Mouse (Mus musculus) E14TG2a.4 (cell line): ENCODE measurements around the gene Uimc1.
"Not testable (repeated sequence)": the region's sequence is repeated elsewhere in the genome, so short reads cannot be mapped to it uniquely, and the experiment has no call there.

Source experiments
- H3K27me3 ChIP-seq: 2 replicates; pipeline ENCODE4 v1.6.1; 2014; ENCODE audit warnings: low read length, control low read depth; ENCODE audit not compliant: insufficient read depth
- H3K36me3 ChIP-seq: 2 replicates; pipeline ENCODE4 v1.6.1; 2014; ENCODE audit warnings: low read length, control low read depth; ENCODE audit not compliant: insufficient read depth
- H3K4me1 ChIP-seq: replicated peaks from 2 replicates; pipeline ENCODE4 v1.6.1; 2014; ENCODE audit warnings: low read depth, low read length, control low read depth
- H3K4me3 ChIP-seq: replicated peaks from 2 replicates; pipeline ENCODE4 v1.5.1; 2014; ENCODE audit warnings: mild to moderate bottlenecking, low read length
- H3K9me3 ChIP-seq: 2 replicates; pipeline ENCODE4 v1.6.1; 2014; ENCODE audit warnings: low read length, control low read depth
- CTCF ChIP-seq: conservative IDR thresholded peaks from 2 replicates; pipeline ENCODE4 v1.5.1; 2014; ENCODE audit warnings: low read length
- NANOG ChIP-seq: IDR thresholded peaks from 2 replicates; pipeline ENCODE4 v1.6.1; 2014; ENCODE audit warnings: borderline replicate concordance, low read length, mixed read lengths
- POU5F1 ChIP-seq: IDR thresholded peaks from 2 replicates; pipeline ENCODE4 v1.6.1; 2014; ENCODE audit warnings: low read length, borderline replicate concordance

Uimc1 gene

GRCm38 (mm10) chr13:55105045-55105952 is 5.2 kb upstream of the Uimc1 start, which contains the start of gene Zfp346:
Gene Zfp346, plus strand, starts transcription at chr13:55105311.
- Histone ChIP-seq H3K36me3 (peaks cover 25% of the 10 kb centered on the region), H3K4me1 (peaks cover 32% of the 10 kb centered on the region), H3K9me3 (peaks cover 7% of the 10 kb centered on the region), H3K27me3 (no peaks in the 10 kb centered on the region), H3K4me3 (peak within 1 kb of the TSS; percentile 99)
- no peak for TF ChIP-seq POU5F1
- no peak for TF ChIP-seq CTCF
- TF ChIP-seq NANOG: no peak

DNA sequence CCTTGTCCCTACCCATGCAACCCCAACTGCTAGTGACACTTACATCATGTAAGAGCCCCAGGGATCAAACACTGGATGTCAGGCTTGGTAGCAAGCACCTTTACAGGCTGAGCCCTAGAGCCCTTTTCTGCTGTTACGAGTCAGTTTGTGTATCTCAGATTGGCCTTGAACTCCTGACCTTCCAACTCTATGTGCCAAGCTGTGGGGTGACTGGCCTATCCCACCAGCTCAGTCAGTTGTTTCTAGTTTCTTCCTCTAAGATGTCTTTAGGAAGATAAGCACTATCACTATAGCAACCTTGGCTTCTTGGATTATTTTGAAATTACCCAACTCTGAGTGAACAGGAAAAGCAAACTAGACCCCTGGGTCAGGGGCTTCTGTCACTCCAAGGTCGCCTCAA is 3.3 kb upstream of the Uimc1 start:
- Histone ChIP-seq H3K27me3 (no peaks in the 10 kb centered on the region), H3K4me3 (no peak overlapping the region), H3K36me3 (peaks cover 12% of the 10 kb centered on the region), H3K4me1 (peaks cover 28% of the 10 kb centered on the region), H3K9me3 (peaks cover 7% of the 10 kb centered on the region)
- TF ChIP-seq POU5F1: no peak
- TF ChIP-seq NANOG: no peak
- TF ChIP-seq CTCF: no peak

DNA sequence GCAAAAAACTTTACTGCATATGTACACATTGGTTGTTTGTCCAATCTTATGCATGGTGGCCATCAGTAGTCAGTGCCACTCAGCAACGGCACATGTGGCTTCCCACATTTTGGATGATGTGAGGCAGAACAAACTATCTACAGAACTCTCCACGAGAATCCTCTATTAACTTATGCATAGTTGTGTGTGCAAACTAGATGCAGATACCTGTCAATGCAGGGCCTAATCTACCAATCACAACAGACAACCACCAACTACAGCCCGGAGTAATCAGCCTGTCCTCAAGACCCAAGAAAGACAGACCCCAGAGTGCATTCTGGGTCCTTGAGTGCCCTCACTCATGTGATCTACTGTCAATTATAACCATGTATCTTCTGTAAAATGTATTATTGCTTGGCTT is 2.3 kb upstream of the Uimc1 start:
- Histone ChIP-seq H3K27me3 (no peaks in the 10 kb centered on the region), H3K9me3 (peaks cover 7% of the 10 kb centered on the region)
- TF ChIP-seq POU5F1 (no peak), CTCF (no peak), NANOG (no peak)

DNA sequence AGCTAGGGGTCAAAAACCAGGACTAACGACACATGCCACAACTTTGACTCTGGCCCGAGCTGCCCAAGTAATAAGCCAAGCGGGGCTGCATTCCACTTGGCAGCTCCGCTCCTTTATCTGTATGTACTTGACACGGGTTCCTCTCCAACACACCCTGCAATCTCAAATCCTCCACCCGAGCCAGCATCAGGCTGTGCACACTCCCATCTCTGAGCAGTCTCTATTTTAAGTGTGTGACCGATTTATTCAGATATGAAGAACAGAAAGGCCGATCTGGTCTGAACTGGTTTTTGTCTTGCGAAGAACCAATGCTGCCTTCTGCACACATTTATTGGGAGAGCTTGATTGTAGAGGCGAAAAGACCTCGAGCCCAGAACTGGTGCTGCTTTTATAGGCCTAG is 1.5 kb upstream of the Uimc1 start:
- no peak for TF ChIP-seq NANOG
- no peak for TF ChIP-seq POU5F1
- no peak for TF ChIP-seq CTCF
- peaks cover 23% of the 10 kb centered on the region for H3K4me1 ChIP-seq
- no peaks in the 10 kb centered on the region for H3K27me3 ChIP-seq
- H3K9me3 ChIP-seq: peaks cover 7% of the 10 kb centered on the region
- H3K36me3 ChIP-seq: no peaks in the 10 kb centered on the region
- no peak overlapping the region for H3K4me3 ChIP-seq

More for the DNA sequence above, 2.3 kb upstream of the Uimc1 start:
- Histone ChIP-seq H3K4me3 (no peak overlapping the region), H3K4me1 (peaks cover 28% of the 10 kb centered on the region), H3K36me3 (peaks cover 2% of the 10 kb centered on the region)

DNA sequence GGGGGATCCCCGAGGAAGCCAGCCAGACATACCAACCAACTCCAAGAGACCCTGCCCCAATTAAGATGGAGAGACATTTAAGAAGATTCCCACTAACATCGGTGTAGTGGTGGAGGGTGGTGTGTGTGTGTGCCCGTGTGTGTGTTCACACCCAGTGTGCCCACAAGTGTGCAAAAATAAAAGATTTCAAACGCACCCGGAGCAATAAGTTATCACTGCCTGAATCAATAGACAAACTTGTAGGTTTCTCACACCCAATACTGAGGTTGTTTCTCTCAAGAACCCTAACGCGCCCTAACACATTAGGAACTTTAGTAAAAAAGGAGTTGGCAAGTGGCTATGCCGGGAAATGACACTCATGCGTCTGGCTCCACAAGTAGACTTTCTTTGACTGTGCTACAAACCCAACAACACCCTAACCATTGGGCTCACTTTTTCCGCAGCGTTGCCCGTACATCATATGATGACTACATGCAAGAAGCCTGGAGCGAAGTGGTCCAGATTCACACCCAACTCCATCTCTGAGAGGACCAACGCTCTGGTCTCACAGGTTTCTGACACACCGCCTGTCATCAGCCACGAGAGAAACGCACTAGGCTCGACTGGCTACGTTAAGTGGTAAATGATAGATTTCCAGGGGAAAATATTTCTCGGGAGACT is 904 bp downstream of the Uimc1 start:
- no peaks in the 10 kb centered on the region for H3K36me3 ChIP-seq
- no peaks in the 10 kb centered on the region for H3K27me3 ChIP-seq
- H3K4me3 ChIP-seq: peak overlapping the region; percentile 89
- peaks cover 7% of the 10 kb centered on the region for H3K9me3 ChIP-seq
- peaks cover 10% of the 10 kb centered on the region for H3K4me1 ChIP-seq
- TF ChIP-seq NANOG (no peak), POU5F1 (no peak), CTCF (no peak)

DNA sequence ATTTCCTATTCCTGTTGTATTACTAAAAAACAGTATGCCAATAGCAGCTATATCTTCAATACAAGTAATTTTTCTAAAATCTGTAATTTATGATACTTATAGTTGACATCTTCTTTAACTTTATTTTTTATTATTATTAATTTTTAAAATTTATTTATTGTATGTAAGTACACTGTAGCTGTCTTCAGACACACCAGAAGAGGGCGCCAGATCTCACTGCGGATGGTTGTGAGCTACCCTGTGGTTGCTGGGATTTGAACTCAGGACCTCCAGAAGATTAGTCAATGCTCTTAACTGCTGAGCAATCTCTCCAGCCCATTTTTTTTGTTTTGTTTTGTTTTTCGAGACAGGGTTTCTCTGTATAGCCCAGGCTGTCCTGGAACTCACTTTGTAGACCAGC is 2.3 kb downstream of the Uimc1 start:
- H3K36me3 ChIP-seq, H3K27me3 ChIP-seq, H3K4me3 ChIP-seq, H3K4me1 ChIP-seq: not testable (repeated sequence)
- H3K9me3 ChIP-seq: peaks cover 16% of the 10 kb centered on the region
- TF ChIP-seq CTCF: peak; percentile 24; the same call in 1 of the 2 replicates

GRCm38 (mm10) chr13:55092588-55092987 is 7.5 kb downstream of the Uimc1 start:
- peaks cover 35% of the 10 kb centered on the region for H3K36me3 ChIP-seq
- H3K9me3 ChIP-seq: peaks cover 26% of the 10 kb centered on the region
- no peaks in the 10 kb centered on the region for H3K4me1 ChIP-seq
- H3K4me3 ChIP-seq: no peak overlapping the region
- TF ChIP-seq CTCF (no peak), NANOG (no peak), POU5F1 (no peak)
- H3K27me3 ChIP-seq: no peaks in the 10 kb centered on the region

DNA sequence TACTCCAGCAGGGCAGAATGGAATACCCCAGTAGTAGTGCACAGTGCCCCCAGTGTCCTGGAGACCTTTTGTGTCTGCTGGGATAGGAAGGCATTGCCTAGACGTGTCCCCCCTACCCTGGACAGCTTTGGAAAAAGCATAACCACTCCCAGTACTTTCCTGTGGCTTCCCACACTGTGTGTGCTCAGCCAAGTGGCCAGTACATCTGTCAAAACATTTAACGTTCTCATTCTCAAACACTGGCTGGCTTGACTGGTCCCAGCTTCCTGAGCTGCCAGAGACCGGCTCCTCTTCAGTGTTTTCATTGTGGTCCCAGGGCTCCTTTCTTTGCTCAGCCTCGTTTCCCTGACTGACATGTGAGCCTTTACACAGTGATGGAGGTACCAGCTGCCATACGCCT is 24.5 kb downstream of the Uimc1 start:
- H3K9me3 ChIP-seq: no peaks in the 10 kb centered on the region
- no peaks in the 10 kb centered on the region for H3K27me3 ChIP-seq
- no peaks in the 10 kb centered on the region; the same call in 1 of the 2 replicates for H3K4me1 ChIP-seq
- H3K4me3 ChIP-seq: no peak overlapping the region
- peaks cover 40% of the 10 kb centered on the region for H3K36me3 ChIP-seq
- TF ChIP-seq NANOG: no peak
- no peak for TF ChIP-seq CTCF
- TF ChIP-seq POU5F1: no peak

DNA sequence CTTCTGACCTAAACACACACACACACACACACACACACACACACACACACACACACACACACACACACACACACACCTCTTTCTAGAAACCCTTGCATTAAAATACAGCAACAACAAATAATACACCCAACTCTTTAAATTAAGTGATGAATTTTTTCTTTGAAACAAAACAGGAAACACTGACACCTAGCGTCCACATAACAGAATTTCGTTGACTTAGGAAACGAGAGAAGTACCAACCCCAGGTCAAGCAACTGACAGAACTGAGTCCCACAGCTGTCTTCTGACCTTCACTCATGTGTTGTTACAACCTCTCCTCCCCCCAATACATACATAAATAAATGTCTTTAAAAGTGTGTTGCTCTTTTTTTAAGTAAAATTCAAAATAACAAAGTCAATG is 28.8 kb downstream of the Uimc1 start:
- H3K36me3 ChIP-seq: peaks cover 30% of the 10 kb centered on the region
- H3K4me3 ChIP-seq: no peak overlapping the region
- no peaks in the 10 kb centered on the region for H3K27me3 ChIP-seq
- H3K4me1 ChIP-seq: no peaks in the 10 kb centered on the region; the same call in 1 of the 2 replicates
- H3K9me3 ChIP-seq: no peaks in the 10 kb centered on the region
- TF ChIP-seq POU5F1 (no peak), CTCF (peak; percentile 40; the same call in 1 of the 2 replicates)
